Mouse (Mus musculus) midbrain, embryonic 10.5 days (tissue): ENCODE results near the gene Npepps. TPM values are rescaled to one million over a fixed set of nuclear protein-coding genes. Genes with fewer than 3 reads are reported as not detected.

Source experiments
- DNase-seq: peaks from one replicate; pipeline ENCODE4 v3.0.0-alpha.2; 2017; ENCODE audit warnings: low spot score
- H3K27ac ChIP-seq: fragments of 300-500 bp; sonication (generic); replicated peaks from 2 replicates; pipeline ENCODE4 v1.5.1; 2016; ENCODE audit warnings: mild to moderate bottlenecking
- H3K27me3 ChIP-seq: fragments of 300-500 bp; sonication (generic); 2 replicates; pipeline ENCODE4 v1.6.1; 2016; ENCODE audit warnings: low read depth, mild to moderate bottlenecking; ENCODE audit not compliant: poor library complexity, severe bottlenecking
- H3K36me3 ChIP-seq: fragments of 300-500 bp; sonication (generic); 2 replicates; pipeline ENCODE4 v1.6.1; 2016; ENCODE audit warnings: mild to moderate bottlenecking, moderate library complexity
- H3K4me1 ChIP-seq: fragments of 300-500 bp; sonication (generic); 2 replicates; pipeline ENCODE4 v1.6.1; 2016
- H3K4me3 ChIP-seq: fragments of 300-500 bp; sonication (generic); 2 replicates; pipeline ENCODE4 v1.5.1; 2016; ENCODE audit warnings: mild to moderate bottlenecking, moderate library complexity
- H3K9me3 ChIP-seq: fragments of 300-500 bp; sonication (generic); replicated peaks from 2 replicates; pipeline ENCODE4 v1.6.1; 2016; ENCODE audit warnings: mild to moderate bottlenecking
- WGBS: fragments of 180-500 bp; shearing (Covaris S2); methylation state at CpG from one replicate; pipeline ENCODE4 v1.1.7; 2016; 5-methylcytosine and 5-hydroxymethylcytosine counted together
- polyA plus RNA-seq: library from polyadenylated mRNA; unstranded; fragments of >200 nt; fragmentation: Nextera tagmentation; extraction: Ambion mirVana; gene quantifications from 2 replicates; pipeline ENCODE4 v1.2.1, GENCODE M21; 2016

Gene Npepps
- polyA plus RNA-seq, 1 experiment from 2014 or later = 108 TPM

DNA sequence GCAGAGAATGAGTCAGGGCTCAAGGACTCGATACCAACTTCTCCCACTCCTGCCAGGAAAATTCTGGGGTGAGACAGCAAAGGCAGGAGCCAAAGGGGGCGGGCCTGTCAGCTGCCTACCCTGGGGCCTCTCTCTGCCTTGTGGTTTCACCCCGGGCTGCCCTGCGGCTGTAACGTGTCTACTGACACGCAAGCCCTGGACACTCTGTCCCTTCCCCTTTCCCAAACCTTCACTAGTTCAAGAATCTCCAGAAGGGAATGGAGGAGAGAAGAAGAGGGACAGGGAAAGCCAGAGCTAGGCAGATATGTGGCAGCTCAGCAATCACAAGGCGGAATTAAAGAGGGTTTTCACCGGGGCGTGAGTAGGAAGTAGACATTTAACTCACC is 29.0 kb upstream of the Npepps start:
- peaks cover 18% of the 10 kb centered on the region; the same call in 1 of the 2 replicates for H3K27me3 ChIP-seq
- H3K27ac ChIP-seq = peak overlapping the region; percentile 79
- no peaks in the 10 kb centered on the region for H3K9me3 ChIP-seq
- peak overlapping the region; percentile 59 for H3K4me3 ChIP-seq
- WGBS = 5% methylated on average over 9 of the region's 9 CpGs
- H3K36me3 ChIP-seq = no peaks in the 10 kb centered on the region
- peaks cover 26% of the 10 kb centered on the region for H3K4me1 ChIP-seq
- DNase-seq = peak; percentile 42

DNA sequence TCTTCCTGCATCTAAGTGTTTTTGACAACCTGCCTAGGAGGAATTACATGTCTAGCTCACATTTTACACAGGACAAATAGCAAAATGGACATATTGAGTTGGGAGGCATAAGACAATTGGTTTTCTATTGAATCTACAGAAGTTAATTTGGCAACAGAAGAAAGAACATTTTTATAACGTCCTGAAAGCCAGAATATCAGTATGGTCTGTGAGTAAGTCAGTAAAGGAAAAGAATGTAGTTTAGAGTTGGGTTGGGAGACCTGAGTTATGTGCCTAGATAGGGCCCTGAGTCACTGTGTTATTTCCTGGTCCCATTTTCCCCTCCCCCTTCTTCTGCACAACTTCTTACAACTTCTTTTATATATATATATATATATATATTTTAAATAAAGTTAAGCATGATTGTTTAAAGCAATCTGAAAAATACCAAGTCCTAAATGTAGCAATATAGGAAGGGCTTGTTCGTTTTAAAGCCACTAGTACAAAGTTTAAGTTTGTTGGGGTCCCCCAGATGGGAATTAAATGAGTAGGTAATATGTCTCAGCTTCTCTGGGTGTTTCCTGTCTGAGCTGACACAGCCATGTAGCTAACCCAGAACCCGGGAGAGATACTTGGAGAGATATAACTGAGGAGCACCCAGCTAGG is 28.5 kb upstream of the Npepps start:
- H3K4me1 ChIP-seq = peaks cover 26% of the 10 kb centered on the region
- 55% methylated on average over 3 of the region's 3 CpGs for WGBS
- H3K9me3 ChIP-seq = no peaks in the 10 kb centered on the region
- no peaks in the 10 kb centered on the region for H3K36me3 ChIP-seq
- H3K27ac ChIP-seq = peak overlapping the region; percentile 79; the same call in 1 of the 2 replicates
- peak overlapping the region; percentile 59 for H3K4me3 ChIP-seq
- H3K27me3 ChIP-seq = peaks cover 18% of the 10 kb centered on the region; the same call in 1 of the 2 replicates
- DNase-seq = no peak

DNA sequence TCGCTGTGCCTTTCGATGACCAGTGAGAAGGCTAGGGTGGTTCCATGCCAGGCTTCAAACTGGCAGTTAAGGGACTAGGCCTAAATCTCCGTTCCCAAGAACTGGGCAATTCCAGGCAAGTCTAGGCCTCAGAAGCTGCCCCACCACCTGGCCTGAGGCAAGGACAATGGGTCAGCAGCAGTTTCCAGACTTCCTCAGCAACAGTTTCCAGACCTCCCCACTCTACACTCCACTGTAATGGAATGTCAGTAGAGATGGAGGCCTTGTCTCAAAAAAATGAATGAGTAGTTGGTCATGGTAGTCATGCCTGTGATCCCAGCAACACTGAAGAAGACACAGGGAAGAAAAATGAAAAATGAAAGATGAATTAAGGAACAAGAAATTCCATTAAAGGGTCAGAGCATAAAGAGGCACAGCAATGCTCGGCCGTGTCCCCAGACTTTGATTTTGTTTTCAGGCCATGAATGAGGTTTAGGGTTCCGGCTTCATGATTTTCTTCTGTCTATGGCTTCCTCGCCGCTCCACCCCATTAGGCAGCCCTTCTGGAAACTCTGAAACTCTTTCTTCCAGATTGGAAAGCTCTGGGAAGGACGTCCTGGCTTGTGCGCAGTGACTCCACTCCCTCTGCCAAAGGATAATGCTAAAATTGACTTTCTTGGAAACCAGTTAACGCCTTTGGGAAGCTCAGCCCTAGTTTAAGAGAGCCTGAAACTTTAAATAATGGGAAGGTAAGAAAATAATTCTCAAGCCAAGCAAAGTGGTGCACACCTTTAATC is 27.0 kb upstream of the Npepps start:
- peaks cover 18% of the 10 kb centered on the region; the same call in 1 of the 2 replicates for H3K27me3 ChIP-seq
- H3K4me1 ChIP-seq = peaks cover 27% of the 10 kb centered on the region
- H3K27ac ChIP-seq = no peak overlapping the region
- 91% methylated on average over 11 of the region's 11 CpGs for WGBS
- DNase-seq = no peak
- H3K9me3 ChIP-seq = no peaks in the 10 kb centered on the region
- no peaks in the 10 kb centered on the region for H3K36me3 ChIP-seq
- H3K4me3 ChIP-seq = no peak overlapping the region

DNA sequence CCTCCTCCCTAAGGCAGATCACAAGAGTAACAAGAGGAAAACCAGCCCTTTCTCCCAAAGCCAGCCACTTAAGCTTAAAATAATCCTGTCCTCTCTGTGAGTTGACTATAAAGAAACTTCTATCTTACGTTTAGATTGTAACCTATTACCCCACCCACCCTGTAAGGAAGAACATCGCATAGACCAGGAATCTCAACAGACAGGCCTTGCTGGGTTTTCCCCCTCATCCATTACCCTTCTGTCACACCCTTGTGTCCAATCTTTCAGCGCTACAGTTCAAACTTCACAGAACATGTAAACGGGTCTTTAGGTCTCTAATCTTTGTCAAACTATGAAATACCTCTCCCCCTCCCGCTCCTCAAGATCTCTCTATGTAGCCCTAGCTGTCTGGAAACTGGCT is 24.2 kb upstream of the Npepps start:
- Histone ChIP-seq H3K27ac (no peak overlapping the region), H3K36me3 (no peaks in the 10 kb centered on the region), H3K4me1 (peaks cover 10% of the 10 kb centered on the region), H3K27me3 (0 out of 2 replicates have a peak, but pooled peaks cover 4% of the 10 kb centered on the region), H3K4me3 (no peak overlapping the region), H3K9me3 (no peaks in the 10 kb centered on the region)
- no peak for DNase-seq
- 86% methylated on average over 5 of the region's 5 CpGs for WGBS

DNA sequence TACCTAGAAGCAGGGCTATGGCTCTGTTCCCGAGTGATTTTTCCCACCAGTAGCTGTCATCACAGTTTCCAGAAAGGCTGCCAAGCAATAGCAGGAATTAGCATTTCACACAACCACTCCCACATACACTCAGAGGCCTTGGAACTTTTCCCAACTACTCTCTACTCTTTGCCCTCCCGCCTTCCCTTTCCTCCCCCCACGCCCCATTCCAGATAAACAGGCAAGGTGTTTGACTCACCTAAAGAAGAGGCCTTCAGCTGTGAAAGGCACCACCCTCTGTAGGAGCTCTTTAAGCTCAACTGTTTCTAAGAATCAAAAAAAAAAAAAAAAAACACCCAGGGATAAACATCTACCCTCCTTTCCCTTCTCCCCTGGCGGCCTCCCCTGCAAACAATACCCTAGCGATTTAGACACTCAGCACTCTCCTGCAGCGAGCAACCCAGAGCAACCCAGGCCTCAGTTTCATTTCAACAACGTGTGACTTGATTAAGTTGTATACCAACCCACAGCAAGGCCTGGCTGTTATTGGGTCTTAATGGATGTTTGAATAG is 21.9 kb upstream of the Npepps start:
- Histone ChIP-seq H3K9me3 (no peaks in the 10 kb centered on the region), H3K27me3 (no peaks in the 10 kb centered on the region), H3K4me3 (no peak overlapping the region), H3K27ac (no peak overlapping the region), H3K4me1 (0 out of 2 replicates have a peak, but pooled peaks cover 5% of the 10 kb centered on the region), H3K36me3 (no peaks in the 10 kb centered on the region)
- 41% methylated on average over 7 of the region's 7 CpGs for WGBS
- DNase-seq = no peak

DNA sequence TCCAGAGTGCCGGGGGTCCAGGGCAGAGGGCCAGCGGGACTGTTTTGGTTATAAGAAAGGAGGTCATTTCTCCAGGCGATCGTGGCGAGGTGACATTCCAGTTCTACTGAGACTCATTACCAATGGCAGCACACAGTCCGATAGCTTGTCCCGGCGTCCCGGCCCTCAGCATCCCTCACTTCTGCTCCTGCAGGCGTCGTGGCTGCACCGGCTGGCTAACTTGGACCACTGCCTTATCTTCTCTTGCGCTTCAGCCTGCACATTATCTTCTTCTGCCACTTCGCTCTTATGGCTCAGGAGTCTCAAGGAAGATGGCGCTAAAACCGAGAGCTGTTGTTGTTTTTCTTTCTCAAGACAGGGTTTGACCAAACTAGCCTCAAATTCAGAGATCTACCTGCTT is 21.0 kb upstream of the Npepps start:
- no peaks in the 10 kb centered on the region for H3K36me3 ChIP-seq
- H3K4me1 ChIP-seq = 0 out of 2 replicates have a peak, but pooled peaks cover 5% of the 10 kb centered on the region
- no peak overlapping the region for H3K27ac ChIP-seq
- WGBS = 93% methylated on average over 16 of the region's 16 CpGs
- H3K9me3 ChIP-seq = no peaks in the 10 kb centered on the region
- DNase-seq = no peak
- H3K27me3 ChIP-seq = no peaks in the 10 kb centered on the region
- H3K4me3 ChIP-seq = no peak overlapping the region

DNA sequence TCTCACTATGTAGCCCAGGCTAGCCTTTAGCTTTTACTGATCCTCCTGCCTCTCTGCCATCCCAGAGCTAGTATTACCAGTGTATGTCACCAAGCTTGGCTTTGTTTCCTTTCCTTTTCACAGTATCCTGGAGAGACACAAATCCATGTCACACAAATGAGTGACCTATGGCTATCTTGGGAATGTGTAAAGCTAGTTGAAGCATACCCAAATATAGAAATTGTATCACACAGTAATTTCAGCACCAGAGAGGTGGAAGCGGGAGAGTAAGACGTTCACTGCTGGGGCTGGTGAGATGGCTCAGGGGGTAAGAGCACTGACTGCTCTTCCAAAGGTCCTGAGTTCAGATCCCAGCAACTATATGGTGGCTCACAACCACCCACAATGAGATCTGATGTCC is 19.5 kb upstream of the Npepps start:
- H3K27ac ChIP-seq = no peak overlapping the region
- no peaks in the 10 kb centered on the region for H3K36me3 ChIP-seq
- WGBS = 89% methylated on average over 2 of the region's 2 CpGs
- H3K27me3 ChIP-seq = no peaks in the 10 kb centered on the region
- H3K4me3 ChIP-seq = no peak overlapping the region
- no peaks in the 10 kb centered on the region for H3K9me3 ChIP-seq
- 0 out of 2 replicates have a peak, but pooled peaks cover 5% of the 10 kb centered on the region for H3K4me1 ChIP-seq
- no peak for DNase-seq

DNA sequence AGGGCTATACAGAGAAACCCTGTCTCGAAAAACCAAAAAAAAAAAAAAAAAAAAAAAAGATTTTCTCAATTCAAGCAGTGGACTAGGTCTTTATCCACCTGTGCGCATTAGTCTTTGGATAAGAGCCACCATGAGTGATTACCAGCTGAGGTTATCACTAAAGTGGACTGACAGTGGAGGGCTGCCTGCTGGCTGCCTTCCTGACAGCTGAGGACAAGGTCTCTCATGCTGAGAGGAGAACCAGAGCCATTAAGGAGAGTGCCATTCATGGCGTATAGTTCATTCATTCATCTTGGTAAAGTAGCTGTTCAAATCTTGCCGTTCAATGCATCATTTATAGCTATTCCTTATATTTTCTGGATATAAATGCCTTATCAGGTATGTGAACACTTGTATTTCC is 16.1 kb upstream of the Npepps start:
- Histone ChIP-seq H3K27me3 (no peaks in the 10 kb centered on the region), H3K36me3 (no peaks in the 10 kb centered on the region), H3K4me1 (no peaks in the 10 kb centered on the region), H3K9me3 (no peaks in the 10 kb centered on the region), H3K4me3 (no peak overlapping the region), H3K27ac (no peak overlapping the region)
- DNase-seq = no peak
- 93% methylated on average over 3 of the region's 4 CpGs for WGBS

DNA sequence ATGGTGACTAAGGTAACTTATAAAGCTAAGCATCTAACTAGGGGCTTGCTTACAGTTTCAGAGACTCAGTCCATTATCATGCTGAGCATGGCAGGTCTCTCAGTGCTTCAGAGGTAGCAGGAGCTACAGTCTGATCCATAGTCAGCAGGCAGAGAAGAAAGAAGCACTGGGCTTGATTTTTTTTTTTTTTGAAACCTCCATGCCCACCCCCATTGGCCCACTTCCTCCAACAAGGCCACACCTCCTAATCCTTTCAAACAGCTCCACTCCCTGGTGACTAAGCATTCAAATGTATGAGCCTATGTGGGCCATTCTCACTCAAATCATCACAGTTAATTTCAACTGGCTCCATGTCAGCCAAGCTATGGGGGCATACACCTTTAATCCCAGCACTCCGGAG is 12.3 kb upstream of the Npepps start:
- no peaks in the 10 kb centered on the region for H3K36me3 ChIP-seq
- no peak for DNase-seq
- 91% methylated on average over 1 of the region's 1 CpGs for WGBS
- peaks cover 11% of the 10 kb centered on the region for H3K4me1 ChIP-seq
- H3K27me3 ChIP-seq = no peaks in the 10 kb centered on the region
- H3K4me3 ChIP-seq = no peak overlapping the region
- no peaks in the 10 kb centered on the region for H3K9me3 ChIP-seq
- no peak overlapping the region for H3K27ac ChIP-seq

DNA sequence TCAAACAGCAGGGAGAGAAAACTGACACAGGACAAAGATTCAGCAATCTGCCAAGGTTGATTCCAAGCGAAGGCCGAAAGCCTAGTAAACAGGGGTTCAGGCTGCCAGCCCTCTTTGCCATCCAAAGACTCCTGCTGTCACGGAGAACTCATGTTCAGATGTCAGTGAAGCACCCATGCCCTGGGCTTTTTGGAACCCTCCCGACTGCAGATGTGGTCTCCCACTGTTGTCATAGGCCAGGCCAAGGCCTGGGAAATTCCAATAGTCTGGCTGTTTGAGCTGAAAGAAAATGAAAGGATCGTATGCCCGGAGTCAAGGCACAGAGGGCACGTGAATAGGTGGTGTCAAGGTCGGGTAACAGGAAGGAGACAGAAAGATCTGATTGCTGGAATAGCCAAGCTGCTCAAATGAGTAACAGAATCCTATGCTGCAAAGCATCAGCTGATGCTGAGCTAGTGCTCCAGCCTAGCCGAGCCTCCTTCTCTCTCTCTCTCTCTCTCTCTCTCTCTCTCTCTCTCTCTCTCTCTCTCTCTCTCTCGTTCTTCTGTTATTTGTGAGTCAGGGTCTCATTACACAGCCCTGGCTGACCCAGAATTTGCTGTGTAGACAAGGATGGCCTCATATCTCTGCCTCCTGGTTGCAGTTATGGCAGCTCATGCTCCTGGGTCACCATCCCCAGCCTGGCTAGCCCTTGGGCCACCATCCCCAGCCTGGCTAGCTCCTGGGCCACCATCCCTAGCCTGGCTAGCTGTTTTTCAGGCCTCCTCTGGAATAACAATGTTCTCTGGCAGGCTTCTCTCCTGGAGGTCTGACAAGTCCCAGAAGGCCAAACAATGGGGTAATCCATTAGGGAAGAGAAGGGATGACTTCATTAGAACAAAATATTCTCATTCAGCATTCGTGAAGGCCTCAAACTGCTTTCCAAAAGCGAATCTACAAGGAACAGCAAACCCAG is 9.1 kb upstream of the Npepps start:
- H3K9me3 ChIP-seq = no peaks in the 10 kb centered on the region
- H3K4me3 ChIP-seq = no peak overlapping the region
- peak overlapping the region; percentile 57 for H3K27ac ChIP-seq
- H3K27me3 ChIP-seq = no peaks in the 10 kb centered on the region
- no peaks in the 10 kb centered on the region for H3K36me3 ChIP-seq
- WGBS = 50% methylated on average over 12 of the region's 12 CpGs
- peaks cover 16% of the 10 kb centered on the region for H3K4me1 ChIP-seq
- DNase-seq = no peak

DNA sequence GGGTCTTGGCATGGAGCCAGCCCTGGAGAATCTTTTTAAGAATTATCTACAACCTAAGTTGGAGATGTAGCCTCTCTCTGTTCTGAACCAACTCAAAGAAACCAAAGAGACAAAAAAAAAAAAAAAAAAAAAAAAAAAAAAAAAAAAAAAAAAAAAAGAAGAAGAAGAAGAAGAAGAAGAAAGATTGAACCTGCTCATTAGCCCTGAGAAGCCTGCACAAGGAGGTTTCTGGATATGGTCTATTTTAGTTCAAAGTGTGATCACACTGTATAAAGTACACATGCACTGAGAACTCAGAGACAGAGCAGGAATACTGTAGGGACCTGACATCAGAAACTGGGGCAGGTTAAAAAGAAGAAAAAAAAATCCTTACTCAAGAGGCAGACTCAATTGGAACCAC is 7.2 kb upstream of the Npepps start:
- Histone ChIP-seq H3K27ac (no peak overlapping the region), H3K4me1 (peaks cover 16% of the 10 kb centered on the region), H3K27me3 (no peaks in the 10 kb centered on the region), H3K36me3 (no peaks in the 10 kb centered on the region), H3K9me3 (no peaks in the 10 kb centered on the region), H3K4me3 (no peak overlapping the region)
- DNase-seq = no peak

DNA sequence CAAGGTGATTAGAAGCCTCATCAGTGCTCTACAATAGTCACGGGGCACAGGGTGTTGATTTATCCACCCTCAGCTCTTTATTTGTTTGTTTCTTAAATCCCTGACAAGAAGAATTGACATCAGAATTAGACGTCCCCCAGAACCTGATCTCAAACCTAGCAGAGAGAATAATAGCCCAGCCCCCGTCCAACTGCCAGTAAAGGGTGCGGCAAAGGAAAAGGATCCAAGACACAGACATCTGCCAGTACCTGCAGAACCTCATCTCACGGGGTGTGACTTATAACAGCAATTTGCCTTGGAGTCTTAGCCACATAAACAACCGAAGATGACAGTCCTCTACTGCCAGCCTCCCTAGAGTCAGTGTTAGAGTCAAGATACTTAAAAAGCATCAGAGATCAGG is 6.5 kb upstream of the Npepps start:
- H3K27me3 ChIP-seq = no peaks in the 10 kb centered on the region
- no peak overlapping the region for H3K4me3 ChIP-seq
- no peak overlapping the region for H3K27ac ChIP-seq
- no peak for DNase-seq
- H3K4me1 ChIP-seq = peaks cover 16% of the 10 kb centered on the region
- 48% methylated on average over 6 of the region's 6 CpGs for WGBS
- no peaks in the 10 kb centered on the region for H3K9me3 ChIP-seq
- H3K36me3 ChIP-seq = no peaks in the 10 kb centered on the region
